Mouse (Mus musculus): ENCODE data around the gene Ssna1. TPM values are rescaled to one million over a fixed set of nuclear protein-coding genes. Genes with fewer than 3 reads are reported as not detected.
A peak's percentile ranks its signal among the peaks of the same experiment; 100 is the strongest.
"Not testable (repeated sequence)": the region's sequence is repeated elsewhere in the genome, so short reads cannot be mapped to it uniquely, and the experiment has no call there.

The Ssna1 gene
- polyA plus RNA-seq, 1 experiment from 2014 or later, result 217 TPM

GRCm38 (mm10) chr2:25256443-25257109 lies 15.7 kb downstream of the Ssna1 start:
- ATAC-seq (ENCODE audit: insufficient read depth, low FRiP score, low TSS enrichment); H3K36me3 ChIP-seq (ENCODE audit: control insufficient read depth, insufficient read depth, low read length); H3K4me1 ChIP-seq (ENCODE audit: control insufficient read depth, insufficient read depth, low read length); H3K27me3 ChIP-seq (ENCODE audit: control insufficient read depth, insufficient read depth, low read length); H3K27ac ChIP-seq (ENCODE audit: low read depth, low read length); H3K9me3 ChIP-seq (ENCODE audit: control insufficient read depth, low read length); DNase-seq (ENCODE audit: low spot score): not testable (repeated sequence)
- peak overlapping the region; percentile 90; the same call in 1 of the 2 replicates for H3K9ac ChIP-seq (ENCODE audit: low read length)
- peak overlapping the region; percentile 95 for H3K4me2 ChIP-seq (ENCODE audit: low read depth)
- WGBS, result 65% methylated on average over 10 of the region's 12 CpGs
- H3K4me3 ChIP-seq (ENCODE audit: low read depth, low read length), result peak overlapping the region; percentile 95

- DNase-seq (ENCODE audit: low spot score) (peak; percentile 95), ATAC-seq (ENCODE audit: insufficient read depth, low FRiP score, low TSS enrichment) (peak; percentile 88)
- Histone ChIP-seq H3K4me2 (ENCODE audit: low read depth) (peak within 1 kb of the TSS; percentile 95), H3K4me3 (ENCODE audit: low read depth, low read length) (peak within 1 kb of the TSS; percentile 95), H3K4me1 (ENCODE audit: control insufficient read depth, insufficient read depth, low read length) (peaks cover 10% of the 10 kb centered on the region; the same call in 1 of the 2 replicates), H3K9me3 (ENCODE audit: control insufficient read depth, low read length) (no peaks in the 10 kb centered on the region), H3K27me3 (ENCODE audit: control insufficient read depth, insufficient read depth, low read length) (no peaks in the 10 kb centered on the region), H3K9ac (ENCODE audit: low read length) (peak within 1 kb of the TSS; percentile 90), H3K36me3 (ENCODE audit: control insufficient read depth, insufficient read depth, low read length) (peaks cover 2% of the 10 kb centered on the region), H3K27ac (ENCODE audit: low read depth, low read length) (peak within 1 kb of the TSS; percentile 62; the same call in 1 of the 2 replicates)
- WGBS, result under 1% methylated on average over 39 of the region's 39 CpGs
These were observed 16.9 kb downstream of the Ssna1 start, which contains the start of gene Tmem203 for GRCm38 (mm10) chr2:25255284-25255779. Gene Tmem203 (plus strand): TSS chr2:25255439.

GRCm38 (mm10) chr2:25252331-25252730 lies 19.9 kb downstream of the Ssna1 start:
- DNase-seq (ENCODE audit: low spot score) (no peak), ATAC-seq (ENCODE audit: insufficient read depth, low FRiP score, low TSS enrichment) (no peak)
- Histone ChIP-seq H3K4me1 (ENCODE audit: control insufficient read depth, insufficient read depth, low read length) (peaks cover 10% of the 10 kb centered on the region; the same call in 1 of the 2 replicates), H3K9ac (ENCODE audit: low read length) (no peak overlapping the region), H3K36me3 (ENCODE audit: control insufficient read depth, insufficient read depth, low read length) (peaks cover 10% of the 10 kb centered on the region), H3K27me3 (ENCODE audit: control insufficient read depth, insufficient read depth, low read length) (no peaks in the 10 kb centered on the region), H3K4me2 (ENCODE audit: low read depth) (no peak overlapping the region), H3K4me3 (ENCODE audit: low read depth, low read length) (no peak overlapping the region), H3K27ac (ENCODE audit: low read depth, low read length) (no peak overlapping the region), H3K9me3 (ENCODE audit: control insufficient read depth, low read length) (no peaks in the 10 kb centered on the region)
- WGBS, result 83% methylated on average over 1 of the region's 1 CpGs

- WGBS, result 93% methylated on average over 10 of the region's 10 CpGs
- ATAC-seq (ENCODE audit: insufficient read depth, low FRiP score, low TSS enrichment) (no peak), DNase-seq (ENCODE audit: low spot score) (no peak)
- Histone ChIP-seq H3K9me3 (ENCODE audit: control insufficient read depth, low read length) (no peaks in the 10 kb centered on the region), H3K27ac (ENCODE audit: low read depth, low read length) (no peak within 1 kb of the TSS), H3K4me3 (ENCODE audit: low read depth, low read length) (no peak within 1 kb of the TSS), H3K27me3 (ENCODE audit: control insufficient read depth, insufficient read depth, low read length) (peaks cover 14% of the 10 kb centered on the region), H3K4me2 (ENCODE audit: low read depth) (no peak within 1 kb of the TSS), H3K36me3 (ENCODE audit: control insufficient read depth, insufficient read depth, low read length) (peaks cover 8% of the 10 kb centered on the region), H3K9ac (ENCODE audit: low read length) (no peak within 1 kb of the TSS), H3K4me1 (ENCODE audit: control insufficient read depth, insufficient read depth, low read length) (peaks cover 12% of the 10 kb centered on the region)
These were observed 25.8 kb downstream of the Ssna1 start, which contains the start of gene AL732309.1 for GRCm38 (mm10) chr2:25246183-25247072. Gene AL732309.1 (minus strand): TSS chr2:25246863.

GRCm38 (mm10) chr2:25244144-25244543 lies 28.1 kb downstream of the Ssna1 start:
- DNase-seq (ENCODE audit: low spot score) (no peak), ATAC-seq (ENCODE audit: insufficient read depth, low FRiP score, low TSS enrichment) (no peak)
- 84% methylated on average over 4 of the region's 4 CpGs for WGBS

GRCm38 (mm10) chr2:25243342-25243741 lies 28.9 kb downstream of the Ssna1 start:
- Histone ChIP-seq H3K4me1 (ENCODE audit: control insufficient read depth, insufficient read depth, low read length) (peaks cover 18% of the 10 kb centered on the region), H3K27me3 (ENCODE audit: control insufficient read depth, insufficient read depth, low read length) (peaks cover 19% of the 10 kb centered on the region), H3K4me3 (ENCODE audit: low read depth, low read length) (0 out of 2 replicates have a peak overlapping the region, but pooled peaks have one; percentile 54), H3K36me3 (ENCODE audit: control insufficient read depth, insufficient read depth, low read length) (no peaks in the 10 kb centered on the region; the same call in 1 of the 2 replicates), H3K27ac (ENCODE audit: low read depth, low read length) (no peak overlapping the region), H3K9me3 (ENCODE audit: control insufficient read depth, low read length) (no peaks in the 10 kb centered on the region), H3K9ac (ENCODE audit: low read length) (no peak overlapping the region), H3K4me2 (ENCODE audit: low read depth) (peak overlapping the region; percentile 98; the same call in 1 of the 2 replicates)
- DNase-seq (ENCODE audit: low spot score) (no peak), ATAC-seq (ENCODE audit: insufficient read depth, low FRiP score, low TSS enrichment) (no peak)
- 78% methylated on average over 8 of the region's 8 CpGs for WGBS

More at GRCm38 (mm10) chr2:25244144-25244543, 28.1 kb downstream of the Ssna1 start:
- H3K27me3 ChIP-seq (ENCODE audit: control insufficient read depth, insufficient read depth, low read length), result peaks cover 19% of the 10 kb centered on the region
- H3K27ac ChIP-seq (ENCODE audit: low read depth, low read length), result no peak overlapping the region
- H3K9ac ChIP-seq (ENCODE audit: low read length), result no peak overlapping the region
- peaks cover 18% of the 10 kb centered on the region for H3K4me1 ChIP-seq (ENCODE audit: control insufficient read depth, insufficient read depth, low read length)
- H3K9me3 ChIP-seq (ENCODE audit: control insufficient read depth, low read length), result no peaks in the 10 kb centered on the region
- H3K4me3 ChIP-seq (ENCODE audit: low read depth, low read length), result no peak overlapping the region
- no peak overlapping the region for H3K4me2 ChIP-seq (ENCODE audit: low read depth)
- H3K36me3 ChIP-seq (ENCODE audit: control insufficient read depth, insufficient read depth, low read length), result peaks cover 5% of the 10 kb centered on the region

GRCm38 (mm10) chr2:25242101-25242506 lies 30.1 kb downstream of the Ssna1 start, which contains the start of the genes Rnf208 and Cysrt1:
Gene Rnf208 (plus strand): TSS chr2:25242255.
Gene Cysrt1 (minus strand): TSS chr2:25242452.
- H3K27ac ChIP-seq (ENCODE audit: low read depth, low read length), result 0 out of 2 replicates have a peak within 1 kb of the TSS, but pooled peaks have one; percentile 3
- ATAC-seq (ENCODE audit: insufficient read depth, low FRiP score, low TSS enrichment), result peak; percentile 29; the same call in 1 of the 2 replicates
- peak within 1 kb of the TSS; percentile 76 for H3K9ac ChIP-seq (ENCODE audit: low read length)
- no peaks in the 10 kb centered on the region for H3K9me3 ChIP-seq (ENCODE audit: control insufficient read depth, low read length)
- peaks cover 19% of the 10 kb centered on the region for H3K27me3 ChIP-seq (ENCODE audit: control insufficient read depth, insufficient read depth, low read length)
- H3K4me2 ChIP-seq (ENCODE audit: low read depth), result peak within 1 kb of the TSS; percentile 98
- peak within 1 kb of the TSS; percentile 54 for H3K4me3 ChIP-seq (ENCODE audit: low read depth, low read length)
- H3K36me3 ChIP-seq (ENCODE audit: control insufficient read depth, insufficient read depth, low read length), result no peaks in the 10 kb centered on the region
- peak; percentile 56 for DNase-seq (ENCODE audit: low spot score)
- H3K4me1 ChIP-seq (ENCODE audit: control insufficient read depth, insufficient read depth, low read length), result peaks cover 18% of the 10 kb centered on the region
- WGBS, result under 1% methylated on average over 52 of the region's 59 CpGs

- Histone ChIP-seq H3K4me3 (ENCODE audit: low read depth, low read length) (peak overlapping the region; percentile 54), H3K9me3 (ENCODE audit: control insufficient read depth, low read length) (no peaks in the 10 kb centered on the region), H3K4me1 (ENCODE audit: control insufficient read depth, insufficient read depth, low read length) (peaks cover 18% of the 10 kb centered on the region), H3K4me2 (ENCODE audit: low read depth) (peak overlapping the region; percentile 98), H3K27ac (ENCODE audit: low read depth, low read length) (no peak overlapping the region), H3K36me3 (ENCODE audit: control insufficient read depth, insufficient read depth, low read length) (no peaks in the 10 kb centered on the region), H3K9ac (ENCODE audit: low read length) (peak overlapping the region; percentile 44; the same call in 1 of the 2 replicates), H3K27me3 (ENCODE audit: control insufficient read depth, insufficient read depth, low read length) (peaks cover 19% of the 10 kb centered on the region)
- DNase-seq (ENCODE audit: low spot score), result no peak
- ATAC-seq (ENCODE audit: insufficient read depth, low FRiP score, low TSS enrichment), result no peak
- 24% methylated on average over 6 of the region's 6 CpGs for WGBS
These were observed 30.8 kb downstream of the Ssna1 start for GRCm38 (mm10) chr2:25241438-25241775.

Data from neural tube, embryonic 11.5 days (tissue).